Mouse (Mus musculus) central nervous system, embryonic 18 days (tissue): ENCODE measurements around the gene Ankrd6. TPM values are rescaled to one million over a fixed set of nuclear protein-coding genes. Genes with fewer than 3 reads are reported as not detected.

Source experiments
- polyA plus RNA-seq: library from polyadenylated mRNA; depleted of rRNA; stranded (reverse); fragments of >200 nt; gene quantifications from 2 replicates; pipeline ENCODE4 v1.2.3, GENCODE M21; 2012; rRNA removed

Gene Ankrd6
- 14.6 and 15.0 TPM in 2 replicates for polyA plus RNA-seq

GRCm38 (mm10) chr4:32950356-32951034, at the start of gene Ankrd6:
Gene Ankrd6 (minus strand): TSS chr4:32950841.

GRCm38 (mm10) chr4:32982716-32983175, 32.1 kb upstream of the Ankrd6 start, which contains the start of gene Rragd:
Gene Rragd (plus strand): TSS chr4:32983037.

GRCm38 (mm10) chr4:32799966-32800576, 150.6 kb downstream of the Ankrd6 start, which contains the start of gene Lyrm2:
Gene Lyrm2 (plus strand): TSS chr4:32800253.

Other genes with a start within 250 kb of the Ankrd6 start
- 86.1 and 92.4 TPM in 2 replicates for gene Lyrm2, start 150.6 kb downstream of the Ankrd6 start, polyA plus RNA-seq
- gene Rragd, start 32.2 kb upstream of the Ankrd6 start, polyA plus RNA-seq, result 31.1 and 31.8 TPM in 2 replicates
- 45.0 and 48.5 TPM in 2 replicates for gene Ube2j1, start 80.6 kb upstream of the Ankrd6 start, polyA plus RNA-seq
- gene Gabrr2, start 112.2 kb upstream of the Ankrd6 start, polyA plus RNA-seq, result 0.37 and 0.58 TPM in 2 replicates
- 0.40 and 0.49 TPM in 2 replicates for gene Gabrr1, start 181.7 kb upstream of the Ankrd6 start, polyA plus RNA-seq
- 4.8 and 4.9 TPM in 2 replicates for gene Pm20d2, start 238.9 kb upstream of the Ankrd6 start, polyA plus RNA-seq